Mouse (Mus musculus) limb, embryonic 14.5 days (tissue): ENCODE data around the gene Krt26. TPM values are rescaled to one million over a fixed set of nuclear protein-coding genes. Genes with fewer than 3 reads are reported as not detected.

Source experiments
- ATAC-seq: fragments of 200-750 bp; cut with Nextera tagmentation; 2 replicates; pipeline ENCODE4 v1.8.0; 2017; ENCODE audit warnings: low read depth, moderate number of reproducible peaks, moderate TSS enrichment; ENCODE audit not compliant: low FRiP score
- DNase-seq: peaks from one replicate; pipeline ENCODE4 v3.0.0-alpha.2; 2015; ENCODE audit warnings: low spot score
- H3K27ac ChIP-seq: fragments of 300-500 bp; sonication (generic); replicated peaks from 2 replicates; pipeline ENCODE4 v1.5.1; 2014; ENCODE audit warnings: low read depth, mild to moderate bottlenecking, low read length, moderate library complexity, mixed read lengths
- H3K27me3 ChIP-seq: fragments of 300-500 bp; sonication (generic); 2 replicates; pipeline ENCODE4 v1.6.1; 2014; ENCODE audit warnings: low read length, mixed read lengths; ENCODE audit not compliant: control insufficient read depth, insufficient read depth
- H3K36me3 ChIP-seq: fragments of 300-500 bp; sonication (generic); 2 replicates; pipeline ENCODE4 v1.6.1; 2014; ENCODE audit warnings: mild to moderate bottlenecking, low read length, moderate library complexity, mixed read lengths; ENCODE audit not compliant: control insufficient read depth, insufficient read depth
- H3K4me1 ChIP-seq: fragments of 300-500 bp; sonication (generic); 2 replicates; pipeline ENCODE4 v1.6.1; 2014; ENCODE audit warnings: antibody characterized with exemption, low read length, mixed read lengths; ENCODE audit not compliant: control insufficient read depth, insufficient read depth
- H3K4me2 ChIP-seq: fragments of 300-500 bp; sonication (generic); replicated peaks from 2 replicates; pipeline ENCODE4 v1.6.1; 2014; ENCODE audit warnings: low read depth, mild to moderate bottlenecking, low read length, moderate library complexity; ENCODE audit not compliant: severe bottlenecking
- H3K4me3 ChIP-seq: fragments of 300-500 bp; sonication (generic); replicated peaks from 2 replicates; pipeline ENCODE4 v1.5.1; 2014; ENCODE audit warnings: low read length
- H3K9ac ChIP-seq: fragments of 300-500 bp; sonication (generic); 2 replicates; pipeline ENCODE4 v1.6.1; 2014; ENCODE audit warnings: mild to moderate bottlenecking, low read depth, low read length, moderate library complexity; ENCODE audit not compliant: severe bottlenecking
- H3K9me3 ChIP-seq: fragments of 300-500 bp; sonication (generic); 2 replicates; pipeline ENCODE4 v1.6.1; 2016; ENCODE audit warnings: low read length; ENCODE audit not compliant: control insufficient read depth
- POLR2A ChIP-seq: fragments of 200-500 bp; IDR thresholded peaks from 2 replicates; pipeline ENCODE4 v1.8.0; 2012; ENCODE audit warnings: inconsistent platforms, mild to moderate bottlenecking, moderate library complexity, borderline replicate concordance; ENCODE audit not compliant: insufficient read depth, insufficient read length; ENCODE audit errors: extremely low read depth
- WGBS: fragments of 180-500 bp; shearing (Covaris S2); extraction: QIAGEN DNeasy Blood & Tissue Kit; methylation state at CpG from one replicate; pipeline ENCODE4 v1.1.7; 2014; 5-methylcytosine and 5-hydroxymethylcytosine counted together
- polyA plus RNA-seq, 2 experiments: library from polyadenylated mRNA; depleted of rRNA in 1 of 2; stranded (reverse) in 1 of 2; unstranded in 1 of 2; fragments of >200 nt; fragmentation: Nextera tagmentation in 1 of 2; extraction: Ambion mirVana in 1 of 2; gene quantifications; 2 replicates each; pipeline versions ENCODE4 v1.2.1 to v1.2.3; 2012 to 2014

The Krt26 gene
- polyA plus RNA-seq (2012; rRNA removed) (not detected in 2 replicates), polyA plus RNA-seq (2014; fragmentation: Nextera tagmentation; extraction: Ambion mirVana) (not detected in 2 replicates)

GRCm38 (mm10) chr11:99337866-99338265 lies at the start of gene Krt26:
Krt26 (minus strand) TSS chr11:99337966.
- H3K4me1 ChIP-seq, result no peaks in the 10 kb centered on the region
- no peaks in the 10 kb centered on the region for H3K9me3 ChIP-seq
- H3K27me3 ChIP-seq, result no peaks in the 10 kb centered on the region
- H3K4me2 ChIP-seq, result no peak within 1 kb of the TSS
- no peaks in the 10 kb centered on the region for H3K36me3 ChIP-seq
- WGBS, result 82% methylated on average over 11 of the region's 11 CpGs
- H3K9ac ChIP-seq, result no peak within 1 kb of the TSS
- no peak within 1 kb of the TSS for H3K27ac ChIP-seq
- H3K4me3 ChIP-seq, result no peak within 1 kb of the TSS
- TF ChIP-seq POLR2A, result no peak
- DNase-seq (no peak), ATAC-seq (no peak)

- 1% methylated on average over 71 of the region's 71 CpGs for WGBS
- TF ChIP-seq POLR2A, result peak; percentile 78; the same call in 1 of the 2 replicates
- Histone ChIP-seq H3K9ac (peak overlapping the region; percentile 70), H3K4me2 (peak overlapping the region; percentile 70), H3K27ac (peak overlapping the region; percentile 97), H3K4me3 (peak overlapping the region; percentile 51), H3K9me3 (no peaks in the 10 kb centered on the region), H3K4me1 (no peaks in the 10 kb centered on the region), H3K27me3 (no peaks in the 10 kb centered on the region), H3K36me3 (no peaks in the 10 kb centered on the region)
- peak; percentile 90 for ATAC-seq
- DNase-seq, result peak; percentile 83
Observed at GRCm38 (mm10) chr11:99385813-99386721, 48.3 kb upstream of the Krt26 start.

- Histone ChIP-seq H3K4me1 (no peaks in the 10 kb centered on the region), H3K9me3 (no peaks in the 10 kb centered on the region), H3K4me2 (no peak overlapping the region), H3K27me3 (no peaks in the 10 kb centered on the region), H3K27ac (no peak overlapping the region), H3K4me3 (no peak overlapping the region), H3K36me3 (no peaks in the 10 kb centered on the region), H3K9ac (no peak overlapping the region)
- DNase-seq (peak; percentile 25), ATAC-seq (no peak)
- no peak for TF ChIP-seq POLR2A
- WGBS, result 23% methylated on average over 5 of the region's 5 CpGs
Observed at GRCm38 (mm10) chr11:99379568-99379967, 41.8 kb upstream of the Krt26 start.

GRCm38 (mm10) chr11:99374803-99375202 lies 37.0 kb upstream of the Krt26 start, which contains the start of gene Krt28:
Krt28 (minus strand) TSS chr11:99374903.
- ATAC-seq (no peak), DNase-seq (no peak)
- Histone ChIP-seq H3K27ac (no peak within 1 kb of the TSS), H3K9me3 (no peaks in the 10 kb centered on the region), H3K4me2 (no peak within 1 kb of the TSS), H3K36me3 (no peaks in the 10 kb centered on the region), H3K9ac (no peak within 1 kb of the TSS), H3K4me1 (no peaks in the 10 kb centered on the region), H3K27me3 (no peaks in the 10 kb centered on the region), H3K4me3 (no peak within 1 kb of the TSS)
- no peak for TF ChIP-seq POLR2A
- WGBS, result 77% methylated on average over 13 of the region's 13 CpGs

GRCm38 (mm10) chr11:99369853-99370451 lies 32.2 kb upstream of the Krt26 start:
- whole genome bisulfite sequencing, result 83% methylated on average over 8 of the region's 8 CpGs
- no peaks in the 10 kb centered on the region for H3K36me3 ChIP-seq
- no peaks in the 10 kb centered on the region for H3K4me1 ChIP-seq
- H3K27me3 ChIP-seq, result no peaks in the 10 kb centered on the region
- no peak overlapping the region for H3K27ac ChIP-seq
- no peak overlapping the region for H3K4me2 ChIP-seq
- no peak for TF ChIP-seq POLR2A
- ATAC-seq (no peak), DNase-seq (no peak)
- H3K9me3 ChIP-seq, result no peaks in the 10 kb centered on the region
- H3K4me3 ChIP-seq, result no peak overlapping the region
- no peak overlapping the region for H3K9ac ChIP-seq
